Mouse (Mus musculus) forebrain, embryonic 10.5 days (tissue): ENCODE data around the gene Aqr. TPM values are rescaled to one million over a fixed set of nuclear protein-coding genes. Genes with fewer than 3 reads are reported as not detected.
A peak's percentile ranks its signal among the peaks of the same experiment; 100 is the strongest.
"Not testable (repeated sequence)": the region's sequence is repeated elsewhere in the genome, so short reads cannot be mapped to it uniquely, and the experiment has no call there.

Experiments used
- DNase-seq: peaks from one replicate; pipeline ENCODE4 v3.0.0-alpha.2; 2017; ENCODE audit warnings: low spot score; ENCODE audit errors: extremely low spot score
- H3K27ac ChIP-seq: fragments of 300-500 bp; sonication (generic); 2 replicates; pipeline ENCODE4 v1.5.1; 2016; ENCODE audit warnings: mild to moderate bottlenecking
- H3K27me3 ChIP-seq: fragments of 300-500 bp; sonication (generic); 2 replicates; pipeline ENCODE4 v1.6.1; 2016; ENCODE audit warnings: mild to moderate bottlenecking; ENCODE audit not compliant: poor library complexity, severe bottlenecking
- H3K36me3 ChIP-seq: fragments of 300-500 bp; sonication (generic); replicated peaks from 2 replicates; pipeline ENCODE4 v1.6.1; 2016; ENCODE audit warnings: mild to moderate bottlenecking, moderate library complexity
- H3K4me1 ChIP-seq: fragments of 300-500 bp; sonication (generic); 2 replicates; pipeline ENCODE4 v1.6.1; 2016
- H3K4me3 ChIP-seq: fragments of 300-500 bp; sonication (generic); 2 replicates; pipeline ENCODE4 v1.5.1; 2016; ENCODE audit warnings: mild to moderate bottlenecking, moderate library complexity
- H3K9me3 ChIP-seq: fragments of 300-500 bp; sonication (generic); 2 replicates; pipeline ENCODE4 v1.6.1; 2016; ENCODE audit warnings: mild to moderate bottlenecking, moderate library complexity
- WGBS: fragments of 180-500 bp; shearing (Covaris S2); methylation state at CpG from one replicate; pipeline ENCODE4 v1.1.7; 2016; 5-methylcytosine and 5-hydroxymethylcytosine counted together
- polyA plus RNA-seq: library from polyadenylated mRNA; unstranded; fragments of >200 nt; fragmentation: Nextera tagmentation; extraction: Ambion mirVana; gene quantifications from 2 replicates; pipeline ENCODE4 v1.2.1, GENCODE M21; 2016

Gene Aqr
- polyA plus RNA-seq: 50.1 and 52.0 TPM in 2 replicates

DNA sequence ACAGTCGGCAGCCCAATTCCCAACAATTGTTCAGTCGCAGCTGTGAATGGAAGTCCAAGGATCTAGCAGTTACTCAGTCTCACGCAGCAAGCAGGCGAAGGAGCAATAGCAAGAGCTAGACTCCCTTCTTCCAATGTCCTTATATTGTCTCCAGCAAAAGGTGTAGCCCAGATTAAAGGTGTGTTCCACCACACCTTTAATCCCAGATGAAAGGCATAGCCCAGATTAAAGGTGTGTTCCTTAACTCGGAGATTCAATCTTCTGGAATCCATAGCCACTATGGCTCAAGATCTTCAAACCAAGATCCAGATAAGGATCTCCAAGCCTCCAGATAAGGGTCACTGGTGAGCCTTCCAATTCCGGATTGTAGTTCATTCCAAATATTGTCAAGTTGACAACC, at the start of gene Aqr:
Aqr (minus strand) TSS at position 101 of the 400 bp plus-strand sequence.
- H3K4me3 ChIP-seq, H3K27ac ChIP-seq, H3K9me3 ChIP-seq, H3K4me1 ChIP-seq, DNase-seq, H3K36me3 ChIP-seq, H3K27me3 ChIP-seq: not testable (repeated sequence)
- 81% methylated on average over 1 of the region's 6 CpGs for WGBS

DNA sequence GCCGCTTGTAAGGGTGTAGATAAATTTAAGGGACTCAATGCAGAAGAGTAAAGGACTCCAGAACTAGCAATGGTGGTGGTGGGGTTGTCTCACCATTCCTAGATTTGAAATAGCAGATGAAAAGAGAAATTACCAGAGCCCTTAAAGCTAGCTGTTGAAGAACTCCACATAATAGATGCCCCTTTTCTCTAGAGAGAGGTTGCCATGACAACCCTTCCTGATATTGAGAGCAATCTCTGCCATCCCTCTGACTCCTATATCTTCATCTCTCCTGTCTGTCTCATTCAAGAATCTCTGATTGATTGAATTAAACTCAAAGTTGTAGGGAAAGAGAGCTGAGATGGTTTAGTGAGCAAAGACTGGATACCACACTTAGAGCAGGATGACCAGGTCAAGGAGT, 49.7 kb upstream of the Aqr start:
- WGBS: 86% methylated on average over 1 of the region's 1 CpGs
- Histone ChIP-seq H3K27ac (no peak overlapping the region), H3K4me1 (peaks cover 7% of the 10 kb centered on the region), H3K27me3 (no peaks in the 10 kb centered on the region), H3K4me3 (no peak overlapping the region), H3K36me3 (no peaks in the 10 kb centered on the region), H3K9me3 (no peaks in the 10 kb centered on the region)
- no peak for DNase-seq

- Histone ChIP-seq H3K9me3 (no peaks in the 10 kb centered on the region), H3K4me3 (no peak overlapping the region), H3K27ac (no peak overlapping the region), H3K36me3 (no peaks in the 10 kb centered on the region), H3K4me1 (peaks cover 7% of the 10 kb centered on the region), H3K27me3 (no peaks in the 10 kb centered on the region)
- 94% methylated on average over 3 of the region's 3 CpGs for WGBS
- no peak for DNase-seq
These were observed 48.8 kb upstream of the Aqr start for GRCm38 (mm10) chr2:114235584-114235983.

GRCm38 (mm10) chr2:114231248-114231647, 44.4 kb upstream of the Aqr start:
- DNase-seq: no peak
- no peak overlapping the region for H3K4me3 ChIP-seq
- H3K36me3 ChIP-seq: no peaks in the 10 kb centered on the region
- no peaks in the 10 kb centered on the region for H3K27me3 ChIP-seq
- no peak overlapping the region for H3K27ac ChIP-seq
- no peaks in the 10 kb centered on the region for H3K9me3 ChIP-seq
- 93% methylated on average over 2 of the region's 2 CpGs for WGBS
- no peaks in the 10 kb centered on the region for H3K4me1 ChIP-seq

GRCm38 (mm10) chr2:114228672-114229071, 41.8 kb upstream of the Aqr start:
- H3K27me3 ChIP-seq: no peaks in the 10 kb centered on the region
- no peak for DNase-seq
- no peaks in the 10 kb centered on the region for H3K36me3 ChIP-seq
- no peak overlapping the region for H3K4me3 ChIP-seq
- no peaks in the 10 kb centered on the region for H3K4me1 ChIP-seq
- no peaks in the 10 kb centered on the region for H3K9me3 ChIP-seq
- no peak overlapping the region for H3K27ac ChIP-seq
- 92% methylated on average over 2 of the region's 2 CpGs for WGBS

- DNase-seq: no peak
These were observed 18.2 kb upstream of the Aqr start for GRCm38 (mm10) chr2:114205036-114205435.

GRCm38 (mm10) chr2:114201574-114201973, 14.8 kb upstream of the Aqr start:
- Histone ChIP-seq H3K27me3 (no peaks in the 10 kb centered on the region), H3K36me3 (peaks cover 9% of the 10 kb centered on the region), H3K4me1 (peaks cover 19% of the 10 kb centered on the region), H3K4me3 (peak overlapping the region; percentile 84), H3K27ac (peak overlapping the region; percentile 97), H3K9me3 (no peaks in the 10 kb centered on the region)
- 39% methylated on average over 4 of the region's 4 CpGs for WGBS
- no peak for DNase-seq

More at GRCm38 (mm10) chr2:114205036-114205435, 18.2 kb upstream of the Aqr start:
- Histone ChIP-seq H3K36me3 (no peaks in the 10 kb centered on the region), H3K4me3 (no peak overlapping the region), H3K4me1 (peaks cover 8% of the 10 kb centered on the region), H3K27ac (no peak overlapping the region), H3K27me3 (no peaks in the 10 kb centered on the region), H3K9me3 (no peaks in the 10 kb centered on the region)
- 76% methylated on average over 6 of the region's 6 CpGs for WGBS

GRCm38 (mm10) chr2:114200932-114201559, 14.2 kb upstream of the Aqr start, which contains the start of gene Zfp770:
Zfp770 (minus strand) TSS chr2:114201469.
- Histone ChIP-seq H3K36me3 (peaks cover 14% of the 10 kb centered on the region), H3K9me3 (no peaks in the 10 kb centered on the region), H3K4me1 (peaks cover 19% of the 10 kb centered on the region), H3K27me3 (no peaks in the 10 kb centered on the region), H3K27ac (peak within 1 kb of the TSS; percentile 97), H3K4me3 (peak within 1 kb of the TSS; percentile 84)
- under 1% methylated on average over 36 of the region's 36 CpGs for WGBS
- DNase-seq: peak; percentile 79

DNA sequence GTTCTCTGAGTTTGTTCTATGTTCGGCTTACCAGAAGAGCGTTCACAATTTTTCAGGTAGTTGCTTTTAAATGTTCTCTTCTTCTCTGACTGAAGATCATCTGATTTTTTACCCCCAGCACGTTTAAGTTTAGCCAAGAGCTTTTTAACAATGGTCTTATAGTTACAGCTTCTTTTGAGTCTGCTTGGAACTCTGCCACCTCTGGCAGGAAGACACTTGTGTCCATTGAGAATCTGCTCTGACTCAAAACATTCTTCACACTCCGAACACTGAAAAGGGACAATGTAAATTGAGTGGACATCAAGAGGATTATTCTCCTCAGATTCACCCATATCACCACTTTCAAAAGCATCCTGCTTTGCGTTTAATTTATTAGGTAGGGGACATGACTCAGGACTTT, 9.6 kb upstream of the Aqr start:
- no peaks in the 10 kb centered on the region for H3K27me3 ChIP-seq
- no peaks in the 10 kb centered on the region for H3K9me3 ChIP-seq
- no peak overlapping the region for H3K27ac ChIP-seq
- DNase-seq: no peak
- peaks cover 35% of the 10 kb centered on the region for H3K36me3 ChIP-seq
- WGBS: 93% methylated on average over 5 of the region's 5 CpGs
- no peak overlapping the region for H3K4me3 ChIP-seq
- H3K4me1 ChIP-seq: peaks cover 19% of the 10 kb centered on the region

DNA sequence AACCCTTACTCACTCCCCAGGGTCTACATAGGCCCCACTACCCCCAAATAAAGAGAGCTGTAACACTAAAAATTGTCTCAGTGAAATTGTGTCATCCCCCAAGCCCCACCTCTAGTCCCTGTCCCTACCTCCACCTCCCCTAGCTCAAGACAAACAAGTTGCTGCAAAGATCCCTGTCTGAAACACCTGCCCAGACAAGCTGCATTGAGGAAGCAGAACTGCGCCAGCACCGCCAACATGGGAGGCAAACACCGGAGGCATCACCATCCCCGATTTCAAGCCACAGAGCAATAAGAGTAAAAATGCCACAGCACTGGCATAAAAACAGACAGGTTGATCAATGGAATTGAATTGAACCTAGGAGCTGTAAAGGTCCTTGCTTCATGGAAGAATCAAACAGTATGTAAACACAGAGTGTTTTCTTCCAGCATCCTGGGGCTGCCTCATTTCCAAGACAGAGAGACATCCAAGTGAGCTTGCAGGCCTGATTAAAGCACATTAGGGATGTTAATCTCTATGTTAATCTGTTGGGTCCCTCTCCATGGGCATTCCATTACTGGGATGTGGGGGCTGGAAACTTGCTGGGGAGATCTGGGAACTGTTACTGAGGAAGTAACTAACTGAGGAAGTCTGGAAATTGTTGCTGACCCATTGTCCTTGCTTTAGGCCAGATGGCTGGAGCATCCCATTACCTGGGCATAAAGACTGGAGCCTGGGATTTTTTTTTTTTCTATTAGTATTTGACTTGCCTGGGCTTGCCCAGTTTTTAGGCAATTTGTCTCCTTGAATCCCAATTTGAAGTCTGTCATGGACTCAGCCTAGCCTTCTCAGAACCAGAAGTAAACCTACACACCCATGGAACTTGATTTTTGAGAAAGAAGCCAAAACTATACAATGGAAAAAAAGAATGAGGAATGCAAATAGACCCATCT, 8.8 kb downstream of the Aqr start:
- 44% methylated on average over 4 of the region's 4 CpGs for WGBS
- Histone ChIP-seq H3K27ac (no peak overlapping the region), H3K27me3 (no peaks in the 10 kb centered on the region), H3K4me1 (peaks cover 13% of the 10 kb centered on the region), H3K4me3 (no peak overlapping the region), H3K9me3 (no peaks in the 10 kb centered on the region), H3K36me3 (no peaks in the 10 kb centered on the region)
- DNase-seq: no peak

DNA sequence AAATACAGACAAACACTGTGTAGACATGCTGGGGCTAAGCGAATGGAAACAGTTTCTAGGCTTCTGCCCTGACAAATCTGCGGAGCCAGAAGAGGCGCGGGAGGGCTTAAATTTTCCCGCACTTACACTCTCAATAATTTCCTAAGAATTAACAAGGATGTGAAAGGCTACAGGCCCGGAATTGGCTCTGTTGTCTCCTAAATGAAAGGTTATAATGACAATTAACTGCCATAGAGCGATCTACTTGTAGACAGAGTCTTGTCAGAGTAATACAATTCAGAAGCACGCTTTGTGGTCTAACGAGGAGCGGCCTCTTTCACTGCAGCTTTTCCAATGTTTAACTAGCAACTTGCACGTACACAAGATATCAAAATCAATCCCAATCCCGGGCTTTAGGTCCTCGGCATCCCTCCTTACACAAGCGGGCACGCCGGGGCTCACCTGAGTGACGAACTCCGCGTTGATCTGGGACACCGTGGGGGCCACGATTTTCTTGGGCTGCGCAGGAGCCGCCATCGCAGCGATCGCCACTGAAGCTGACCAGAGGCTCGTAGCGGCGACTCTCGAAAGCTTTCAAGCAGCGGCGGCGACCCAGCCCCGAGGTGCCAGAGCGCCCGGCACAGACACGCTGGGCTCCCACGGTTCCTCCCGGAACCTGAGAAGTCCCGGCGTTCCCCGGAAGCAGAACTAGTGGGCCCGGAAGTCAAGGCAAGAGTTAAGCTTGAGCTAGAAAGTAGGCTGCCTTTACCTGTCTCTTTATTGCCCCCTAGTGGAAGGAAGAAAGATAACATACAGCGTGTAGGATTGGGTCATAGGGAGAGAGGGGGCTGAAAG, 12.0 kb downstream of the Aqr start:
- no peaks in the 10 kb centered on the region for H3K27me3 ChIP-seq
- peak; percentile 81 for DNase-seq
- H3K4me3 ChIP-seq: peak overlapping the region; percentile 91
- peaks cover 22% of the 10 kb centered on the region for H3K36me3 ChIP-seq
- under 1% methylated on average over 44 of the region's 44 CpGs for WGBS
- H3K27ac ChIP-seq: peak overlapping the region; percentile 91
- no peaks in the 10 kb centered on the region for H3K9me3 ChIP-seq
- peaks cover 13% of the 10 kb centered on the region for H3K4me1 ChIP-seq

GRCm38 (mm10) chr2:114173248-114173647, 13.6 kb downstream of the Aqr start:
- no peak for DNase-seq
- Histone ChIP-seq H3K27ac (no peak overlapping the region), H3K4me1 (peaks cover 13% of the 10 kb centered on the region), H3K36me3 (peaks cover 26% of the 10 kb centered on the region), H3K9me3 (no peaks in the 10 kb centered on the region), H3K27me3 (no peaks in the 10 kb centered on the region), H3K4me3 (no peak overlapping the region)
